Mouse (Mus musculus) thymus, postnatal 10 days (tissue): ENCODE measurements around the gene Arpc2.

Source experiments
- DNase-seq, 2 experiments: peaks; one replicate each; pipeline ENCODE4 v3.0.0; 2021; ENCODE audit warnings: low spot score in 2 of 2

The Arpc2 gene

GRCm38 (mm10) chr1:74235938-74236589, at the start of gene Arpc2:
Arpc2 (plus strand) TSS chr1:74236084.
- DNase-seq: peak; percentile 95 to 98

GRCm38 (mm10) chr1:74190471-74190870, 45.4 kb upstream of the Arpc2 start:
- DNase-seq: no peak

GRCm38 (mm10) chr1:74192711-74193110, 43.2 kb upstream of the Arpc2 start:
- no peak for DNase-seq

GRCm38 (mm10) chr1:74194445-74194844, 41.4 kb upstream of the Arpc2 start, which contains the start of gene Cxcr1:
Cxcr1 (minus strand) TSS chr1:74194631.
- DNase-seq: no peak

- DNase-seq: peak in 1 of 2 experiments; percentile 19
Observed at GRCm38 (mm10) chr1:74195961-74196360, 39.9 kb upstream of the Arpc2 start.

GRCm38 (mm10) chr1:74196621-74197419, 39.1 kb upstream of the Arpc2 start:
- no peak for DNase-seq

- DNase-seq: no peak
Observed at GRCm38 (mm10) chr1:74197726-74198470, 38.0 kb upstream of the Arpc2 start.

GRCm38 (mm10) chr1:74199046-74199445, 36.8 kb upstream of the Arpc2 start:
- no peak for DNase-seq

GRCm38 (mm10) chr1:74201048-74201844, 34.6 kb upstream of the Arpc2 start:
- no peak for DNase-seq

GRCm38 (mm10) chr1:74203457-74203856, 32.4 kb upstream of the Arpc2 start:
- DNase-seq: no peak

GRCm38 (mm10) chr1:74205881-74206280, 30.0 kb upstream of the Arpc2 start:
- DNase-seq: peak in 1 of 2 experiments; percentile 42

- DNase-seq: no peak
Observed at GRCm38 (mm10) chr1:74206642-74207041, 29.2 kb upstream of the Arpc2 start.

- DNase-seq: no peak
Observed at GRCm38 (mm10) chr1:74207906-74208305, 28.0 kb upstream of the Arpc2 start.

GRCm38 (mm10) chr1:74208941-74209340, 26.9 kb upstream of the Arpc2 start:
- DNase-seq: no peak

- DNase-seq: no peak
Observed at GRCm38 (mm10) chr1:74219922-74220321, 16.0 kb upstream of the Arpc2 start.

- peak; percentile 61 to 70 for DNase-seq
Observed at GRCm38 (mm10) chr1:74227317-74227716, 8.6 kb upstream of the Arpc2 start.

- DNase-seq: no peak
Observed at GRCm38 (mm10) chr1:74229942-74230341, 5.9 kb upstream of the Arpc2 start.

GRCm38 (mm10) chr1:74230992-74231391, 4.9 kb upstream of the Arpc2 start:
- no peak for DNase-seq

GRCm38 (mm10) chr1:74236590-74237317, 870 bp downstream of the Arpc2 start:
- peak in 1 of 2 experiments; percentile 36 for DNase-seq

GRCm38 (mm10) chr1:74237671-74238070, 1.8 kb downstream of the Arpc2 start:
- DNase-seq: no peak

- DNase-seq: no peak
Observed at GRCm38 (mm10) chr1:74238136-74238535, 2.3 kb downstream of the Arpc2 start.
